Mouse (Mus musculus) gonadal fat pad, adult 2 months (tissue): Measurements from ENCODE around the gene Prdm8. TPM values are rescaled to one million over a fixed set of nuclear protein-coding genes. Genes with fewer than 3 reads are reported as not detected.

Experiments used
- DNase-seq: peaks from one replicate; pipeline ENCODE4 v3.0.0-alpha.2; 2012; ENCODE audit warnings: low read depth
- polyA plus RNA-seq: library from polyadenylated mRNA; depleted of rRNA; stranded (reverse); fragments of >200 nt; gene quantifications from 2 replicates; pipeline ENCODE4 v1.2.3, GENCODE M21; 2012; rRNA removed

The Prdm8 gene
- polyA plus RNA-seq, 1 experiment = 0.18 TPM

GRCm38 (mm10) chr5:98184971-98185805 lies 18.2 kb downstream of the Prdm8 start:
- no peak for DNase-seq

- no peak for DNase-seq
These were observed 19.1 kb downstream of the Prdm8 start for GRCm38 (mm10) chr5:98185806-98186751.

GRCm38 (mm10) chr5:98189181-98190180 lies 22.5 kb downstream of the Prdm8 start:
- DNase-seq = no peak

- DNase-seq = no peak
These were observed 25.4 kb downstream of the Prdm8 start for GRCm38 (mm10) chr5:98192295-98192983.

- no peak for DNase-seq
These were observed 28.0 kb downstream of the Prdm8 start for GRCm38 (mm10) chr5:98194959-98195358.

- no peak for DNase-seq
These were observed 31.6 kb downstream of the Prdm8 start for GRCm38 (mm10) chr5:98198412-98199218.

- no peak for DNase-seq
These were observed 32.2 kb downstream of the Prdm8 start for GRCm38 (mm10) chr5:98199219-98199552.

GRCm38 (mm10) chr5:98201606-98202005 lies 34.6 kb downstream of the Prdm8 start:
- DNase-seq = no peak

- no peak for DNase-seq
These were observed 36.0 kb downstream of the Prdm8 start for GRCm38 (mm10) chr5:98202996-98203395.

GRCm38 (mm10) chr5:98212501-98212900 lies 45.5 kb downstream of the Prdm8 start:
- DNase-seq = no peak

GRCm38 (mm10) chr5:98221956-98222355 lies 55.0 kb downstream of the Prdm8 start:
- no peak for DNase-seq

GRCm38 (mm10) chr5:98226710-98227109 lies 59.7 kb downstream of the Prdm8 start:
- DNase-seq = no peak

- DNase-seq = no peak
These were observed 62.5 kb downstream of the Prdm8 start for GRCm38 (mm10) chr5:98229456-98229855.

- no peak for DNase-seq
These were observed 71.5 kb downstream of the Prdm8 start for GRCm38 (mm10) chr5:98238466-98238865.

Other genes starting within 250 kb of the Prdm8 start
- 11.1 and 11.7 TPM in 2 replicates for gene Antxr2, start 136.2 kb upstream of the Prdm8 start, polyA plus RNA-seq
- gene Fgf5, start 87.0 kb downstream of the Prdm8 start, polyA plus RNA-seq = 0.04 TPM in 1 of 2 replicates, not detected in the other
- gene Cfap299, start 162.1 kb downstream of the Prdm8 start, polyA plus RNA-seq = 0.31 and 0.56 TPM in 2 replicates